Mouse (Mus musculus) forebrain, embryonic 11.5 days (tissue): ENCODE data around the gene Rab11a. TPM values are rescaled to one million over a fixed set of nuclear protein-coding genes. Genes with fewer than 3 reads are reported as not detected.
"Not testable (repeated sequence)": the region's sequence is repeated elsewhere in the genome, so short reads cannot be mapped to it uniquely, and the experiment has no call there.

Experiments
- ATAC-seq: fragments of 200-750 bp; cut with Nextera tagmentation; replicated peaks from 2 replicates; pipeline ENCODE4 v1.8.0; 2017; ENCODE audit warnings: moderate TSS enrichment; ENCODE audit not compliant: low FRiP score
- DNase-seq: peaks from one replicate; pipeline ENCODE4 v3.0.0-alpha.2; 2017; ENCODE audit warnings: low spot score
- H3K27ac ChIP-seq: fragments of 300-500 bp; sonication (generic); 2 replicates; pipeline ENCODE4 v1.5.1; 2014; ENCODE audit warnings: low read depth, low read length
- H3K27me3 ChIP-seq: fragments of 300-500 bp; sonication (generic); 2 replicates; pipeline ENCODE4 v1.6.1; 2014; ENCODE audit warnings: mild to moderate bottlenecking, low read length, mixed read lengths; ENCODE audit not compliant: control insufficient read depth, insufficient read depth
- H3K36me3 ChIP-seq: fragments of 300-500 bp; sonication (generic); 2 replicates; pipeline ENCODE4 v1.6.1; 2014; ENCODE audit warnings: mild to moderate bottlenecking, low read length, moderate library complexity, mixed read lengths; ENCODE audit not compliant: control insufficient read depth, insufficient read depth
- H3K4me1 ChIP-seq: fragments of 300-500 bp; sonication (generic); replicated peaks from 2 replicates; pipeline ENCODE4 v1.6.1; 2014; ENCODE audit warnings: low read length, mixed read lengths; ENCODE audit not compliant: control insufficient read depth, insufficient read depth
- H3K4me2 ChIP-seq: fragments of 300-500 bp; sonication (generic); 2 replicates; pipeline ENCODE4 v1.6.1; 2014; ENCODE audit warnings: low read depth, mild to moderate bottlenecking, low read length, moderate library complexity, mixed read lengths; ENCODE audit not compliant: severe bottlenecking
- H3K4me3 ChIP-seq: fragments of 300-500 bp; sonication (generic); 2 replicates; pipeline ENCODE4 v1.5.1; 2014; ENCODE audit warnings: low read depth, low read length
- H3K9ac ChIP-seq: fragments of 300-500 bp; sonication (generic); 2 replicates; pipeline ENCODE4 v1.6.1; 2014; ENCODE audit warnings: low read length
- H3K9me3 ChIP-seq: fragments of 300-500 bp; sonication (generic); 2 replicates; pipeline ENCODE4 v1.6.1; 2016; ENCODE audit warnings: low read length, mixed read lengths; ENCODE audit not compliant: control insufficient read depth
- WGBS: fragments of 180-500 bp; shearing (Covaris S2); extraction: QIAGEN DNeasy Blood & Tissue Kit; methylation state at CpG from one replicate; pipeline ENCODE4 v1.1.7; 2014; 5-methylcytosine and 5-hydroxymethylcytosine counted together
- polyA plus RNA-seq: library from polyadenylated mRNA; unstranded; fragments of >200 nt; fragmentation: Nextera tagmentation; extraction: Ambion mirVana; gene quantifications from 2 replicates; pipeline ENCODE4 v1.2.1, GENCODE M21; 2014

The Rab11a gene
- polyA plus RNA-seq, 1 experiment from 2014 or later = 253 TPM

GRCm38 (mm10) chr9:64695266-64695665, 42.3 kb downstream of the Rab11a start:
- Histone ChIP-seq H3K36me3 (no peaks in the 10 kb centered on the region), H3K9ac (no peak overlapping the region), H3K4me1 (peaks cover 2% of the 10 kb centered on the region; the same call in 1 of the 2 replicates), H3K9me3 (no peaks in the 10 kb centered on the region), H3K4me2 (no peak overlapping the region), H3K27me3 (no peaks in the 10 kb centered on the region), H3K4me3 (no peak overlapping the region), H3K27ac (no peak overlapping the region)
- ATAC-seq (no peak), DNase-seq (no peak)
- WGBS = 100% methylated on average over 1 of the region's 1 CpGs

GRCm38 (mm10) chr9:64693094-64693493, 44.5 kb downstream of the Rab11a start:
- peaks cover 2% of the 10 kb centered on the region; the same call in 1 of the 2 replicates for H3K4me1 ChIP-seq
- no peak for DNase-seq

GRCm38 (mm10) chr9:64691176-64691575, 46.4 kb downstream of the Rab11a start:
- no peak overlapping the region for H3K27ac ChIP-seq
- H3K4me3 ChIP-seq = no peak overlapping the region
- no peaks in the 10 kb centered on the region for H3K36me3 ChIP-seq
- WGBS = 3% methylated on average over 7 of the region's 7 CpGs
- no peak overlapping the region for H3K4me2 ChIP-seq
- no peaks in the 10 kb centered on the region for H3K9me3 ChIP-seq
- peaks cover 2% of the 10 kb centered on the region; the same call in 1 of the 2 replicates for H3K4me1 ChIP-seq
- ATAC-seq = peak; percentile 69
- DNase-seq = peak; percentile 83
- H3K27me3 ChIP-seq = no peaks in the 10 kb centered on the region
- H3K9ac ChIP-seq = no peak overlapping the region

More at GRCm38 (mm10) chr9:64693094-64693493, 44.5 kb downstream of the Rab11a start:
- Histone ChIP-seq H3K27me3 (no peaks in the 10 kb centered on the region), H3K27ac (no peak overlapping the region), H3K4me2 (no peak overlapping the region), H3K9ac (no peak overlapping the region), H3K9me3 (no peaks in the 10 kb centered on the region), H3K36me3 (no peaks in the 10 kb centered on the region), H3K4me3 (no peak overlapping the region)
- ATAC-seq = no peak
- WGBS = 81% methylated on average over 2 of the region's 2 CpGs

GRCm38 (mm10) chr9:64690771-64691170, 46.8 kb downstream of the Rab11a start:
- no peaks in the 10 kb centered on the region for H3K9me3 ChIP-seq
- H3K9ac ChIP-seq = no peak overlapping the region
- H3K27ac ChIP-seq = no peak overlapping the region

GRCm38 (mm10) chr9:64688015-64688394, 49.6 kb downstream of the Rab11a start:
- DNase-seq (no peak), ATAC-seq (no peak)
- WGBS = 61% methylated on average over 1 of the region's 1 CpGs
- Histone ChIP-seq H3K36me3 (no peaks in the 10 kb centered on the region), H3K9ac (no peak overlapping the region), H3K9me3 (no peaks in the 10 kb centered on the region), H3K4me1 (peaks cover 2% of the 10 kb centered on the region; the same call in 1 of the 2 replicates), H3K4me3 (no peak overlapping the region), H3K27ac (no peak overlapping the region), H3K27me3 (no peaks in the 10 kb centered on the region), H3K4me2 (no peak overlapping the region)

More at GRCm38 (mm10) chr9:64690771-64691170, 46.8 kb downstream of the Rab11a start:
- Histone ChIP-seq H3K27me3 (no peaks in the 10 kb centered on the region), H3K4me3 (no peak overlapping the region), H3K36me3 (no peaks in the 10 kb centered on the region), H3K4me1 (peaks cover 2% of the 10 kb centered on the region; the same call in 1 of the 2 replicates), H3K4me2 (no peak overlapping the region)
- 89% methylated on average over 2 of the region's 2 CpGs for WGBS
- DNase-seq = no peak
- ATAC-seq = no peak

- H3K9me3 ChIP-seq = no peaks in the 10 kb centered on the region
- no peak overlapping the region for H3K9ac ChIP-seq
- H3K27me3 ChIP-seq = no peaks in the 10 kb centered on the region
- H3K27ac ChIP-seq = no peak overlapping the region
- DNase-seq = no peak
- no peak overlapping the region for H3K4me3 ChIP-seq
- no peaks in the 10 kb centered on the region for H3K36me3 ChIP-seq
- peaks cover 2% of the 10 kb centered on the region; the same call in 1 of the 2 replicates for H3K4me1 ChIP-seq
- H3K4me2 ChIP-seq = no peak overlapping the region
- 76% methylated on average over 13 of the region's 13 CpGs for WGBS
- no peak for ATAC-seq
Measured at GRCm38 (mm10) chr9:64687122-64688014, 50.2 kb downstream of the Rab11a start.

GRCm38 (mm10) chr9:64671341-64672319, 65.9 kb downstream of the Rab11a start:
- H3K9me3 ChIP-seq, H3K27me3 ChIP-seq, H3K4me1 ChIP-seq, ATAC-seq, H3K36me3 ChIP-seq, H3K4me2 ChIP-seq, H3K4me3 ChIP-seq, H3K9ac ChIP-seq, H3K27ac ChIP-seq: not testable (repeated sequence)
- 32% methylated on average over 9 of the region's 11 CpGs for WGBS
- peak; percentile 71 for DNase-seq

- Histone ChIP-seq H3K4me2 (no peak overlapping the region), H3K27ac (no peak overlapping the region), H3K9me3 (no peaks in the 10 kb centered on the region), H3K4me3 (no peak overlapping the region), H3K4me1 (peaks cover 7% of the 10 kb centered on the region), H3K36me3 (no peaks in the 10 kb centered on the region), H3K9ac (no peak overlapping the region), H3K27me3 (no peaks in the 10 kb centered on the region)
- WGBS = 70% methylated on average over 2 of the region's 2 CpGs
- ATAC-seq (no peak), DNase-seq (no peak)
Measured at GRCm38 (mm10) chr9:64668001-64668400, 69.6 kb downstream of the Rab11a start.
